Mouse (Mus musculus): ENCODE measurements around the gene Ppp1r3a.
"Not testable (repeated sequence)": the region's sequence is repeated elsewhere in the genome, so short reads cannot be mapped to it uniquely, and the experiment has no call there.

Ppp1r3a gene

GRCm38 (mm10) chr6:14754901-14755591 is at the start of gene Ppp1r3a:
Ppp1r3a (minus strand) TSS chr6:14755274.
- in situ Hi-C loops (cut with MseI, MboI) = no loop called here

GRCm38 (mm10) chr6:14787157-14787938 is 32.3 kb upstream of the Ppp1r3a start:
- in situ Hi-C loops (cut with MseI, MboI) = no loop called here

GRCm38 (mm10) chr6:14777920-14778319 is 22.8 kb upstream of the Ppp1r3a start:
- in situ Hi-C loops (cut with MseI, MboI) = no loop called here

GRCm38 (mm10) chr6:14771717-14772116 is 16.6 kb upstream of the Ppp1r3a start:
- in situ Hi-C loops (cut with MseI, MboI) = no loop called here

- in situ Hi-C loops (cut with MseI, MboI) = no loop called here
Observed at GRCm38 (mm10) chr6:14757486-14757885, 2.4 kb upstream of the Ppp1r3a start.

GRCm38 (mm10) chr6:14753512-14753911 is 1.6 kb downstream of the Ppp1r3a start:
- in situ Hi-C loops (cut with MseI, MboI) = no loop called here

- in situ Hi-C loops (cut with MseI, MboI) = no loop called here
Observed at GRCm38 (mm10) chr6:14752211-14752610, 2.9 kb downstream of the Ppp1r3a start.

- in situ Hi-C loops (cut with MseI, MboI) = no loop called here
Observed at GRCm38 (mm10) chr6:14747000-14747399, 8.1 kb downstream of the Ppp1r3a start.

- in situ Hi-C loops (cut with MseI, MboI) = no loop called here
Observed at GRCm38 (mm10) chr6:14736017-14736416, 19.1 kb downstream of the Ppp1r3a start.

- in situ Hi-C loops (cut with MseI, MboI) = no loop called here
Observed at GRCm38 (mm10) chr6:14731011-14731410, 24.1 kb downstream of the Ppp1r3a start.

GRCm38 (mm10) chr6:14720772-14721414 is 34.2 kb downstream of the Ppp1r3a start:
- in situ Hi-C loops (cut with MseI, MboI) = no loop called here

- in situ Hi-C loops (cut with MseI, MboI) = no loop called here
Observed at GRCm38 (mm10) chr6:14720110-14720771, 34.8 kb downstream of the Ppp1r3a start.

- in situ Hi-C loops (cut with MseI, MboI) = no loop called here
Observed at GRCm38 (mm10) chr6:14715129-14715989, 39.7 kb downstream of the Ppp1r3a start.

GRCm38 (mm10) chr6:14712146-14712545 is 42.9 kb downstream of the Ppp1r3a start:
- in situ Hi-C loops (cut with MseI, MboI) = no loop called here

- in situ Hi-C loops (cut with MseI, MboI) = no loop called here
Observed at GRCm38 (mm10) chr6:14700030-14700429, 55.0 kb downstream of the Ppp1r3a start.

- in situ Hi-C loops (cut with MseI, MboI) = not testable (repeated sequence)
Observed at GRCm38 (mm10) chr6:14679231-14679887, 75.7 kb downstream of the Ppp1r3a start.

- in situ Hi-C loops (cut with MseI, MboI) = not testable (repeated sequence)
Observed at GRCm38 (mm10) chr6:14668966-14669365, 86.1 kb downstream of the Ppp1r3a start.

- in situ Hi-C loops (cut with MseI, MboI) = not testable (repeated sequence)
Observed at GRCm38 (mm10) chr6:14667651-14668050, 87.4 kb downstream of the Ppp1r3a start.
